Mouse (Mus musculus): ENCODE measurements around the gene Trim60. TPM values are rescaled to one million over a fixed set of nuclear protein-coding genes. Genes with fewer than 3 reads are reported as not detected.
"Not testable (repeated sequence)": the region's sequence is repeated elsewhere in the genome, so short reads cannot be mapped to it uniquely, and the experiment has no call there.

Gene Trim60
- polyA plus RNA-seq, 1 experiment from 2014 or later: not detected

DNA sequence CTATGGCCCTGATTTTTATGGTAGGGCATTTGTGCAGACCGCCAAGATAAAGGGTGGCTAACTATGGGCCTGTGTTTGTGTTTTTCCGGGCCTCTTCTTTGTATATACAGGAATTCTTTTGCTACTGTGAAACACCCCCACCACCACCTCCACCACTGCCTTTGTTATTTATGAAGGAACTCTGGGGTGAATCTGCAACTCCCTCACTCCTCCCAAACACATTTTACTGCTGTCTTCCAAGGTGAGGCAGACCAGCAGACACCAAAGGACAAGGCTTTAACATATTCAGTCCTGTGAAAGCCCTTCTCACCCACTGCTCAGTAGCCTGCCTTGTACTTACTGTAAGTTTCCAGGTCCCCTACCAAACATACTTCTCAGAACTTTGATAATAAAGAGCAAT is 15.8 kb upstream of the Trim60 start:
- peaks cover 46% of the 10 kb centered on the region for H3K4me1 ChIP-seq
- 62% methylated on average over 2 of the region's 2 CpGs for WGBS
- H3K27me3 ChIP-seq (ENCODE audit: poor library complexity, severe bottlenecking): peaks cover 4% of the 10 kb centered on the region; the same call in 1 of the 2 replicates
- no peak for DNase-seq (ENCODE audit: extremely low spot score, low spot score)
- H3K27ac ChIP-seq: peak overlapping the region; percentile 40; the same call in 1 of the 2 replicates
- H3K36me3 ChIP-seq (replicated peaks): no peaks in the 10 kb centered on the region
- H3K9me3 ChIP-seq: no peaks in the 10 kb centered on the region
- H3K4me3 ChIP-seq: no peak overlapping the region

DNA sequence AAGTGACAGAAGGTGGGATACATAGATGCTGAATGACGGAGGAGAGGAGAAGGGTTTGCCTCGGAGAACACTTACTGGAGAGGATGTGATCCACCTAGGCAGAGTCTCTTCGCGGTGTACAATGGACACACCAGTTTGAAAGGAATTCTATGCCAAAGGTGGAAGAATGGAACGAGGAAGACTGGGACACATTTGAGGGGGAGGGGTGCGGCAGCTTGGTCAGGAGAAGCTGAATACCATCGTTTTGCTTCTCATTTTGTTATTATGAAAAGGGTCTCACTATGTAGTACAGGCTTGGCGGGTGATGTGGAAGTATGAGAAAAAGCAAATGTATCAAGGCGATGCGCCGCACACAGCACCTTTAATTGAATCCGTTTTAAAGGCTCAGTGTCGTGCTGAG is 14.7 kb upstream of the Trim60 start:
- DNase-seq (ENCODE audit: extremely low spot score, low spot score): no peak
- 85% methylated on average over 13 of the region's 13 CpGs for WGBS
- no peaks in the 10 kb centered on the region for H3K9me3 ChIP-seq
- H3K36me3 ChIP-seq (replicated peaks): no peaks in the 10 kb centered on the region
- peaks cover 46% of the 10 kb centered on the region for H3K4me1 ChIP-seq
- H3K27me3 ChIP-seq (ENCODE audit: poor library complexity, severe bottlenecking): peaks cover 4% of the 10 kb centered on the region; the same call in 1 of the 2 replicates
- no peak overlapping the region for H3K27ac ChIP-seq
- no peak overlapping the region for H3K4me3 ChIP-seq

DNA sequence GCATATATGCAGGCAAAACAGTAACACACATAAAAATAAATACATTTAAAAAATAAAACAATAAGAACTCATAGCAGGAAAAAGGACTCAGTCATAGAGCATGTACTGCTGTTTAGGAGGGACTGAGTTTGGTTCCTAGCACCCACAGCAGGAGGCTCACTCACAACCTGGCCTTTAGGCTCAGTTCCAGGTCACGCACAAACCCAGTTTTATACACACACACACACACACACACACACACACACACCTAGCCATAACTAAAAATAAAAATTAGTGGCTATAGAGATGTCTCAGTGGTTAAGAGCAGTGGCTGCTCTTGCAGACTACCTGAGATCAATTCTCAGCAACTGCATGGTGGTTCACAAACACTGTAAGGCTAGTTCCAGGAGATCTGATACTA is 13.7 kb upstream of the Trim60 start:
- no peaks in the 10 kb centered on the region for H3K9me3 ChIP-seq
- H3K27ac ChIP-seq: no peak overlapping the region
- 88% methylated on average over 1 of the region's 1 CpGs for whole genome bisulfite sequencing
- H3K27me3 ChIP-seq (ENCODE audit: poor library complexity, severe bottlenecking): peaks cover 4% of the 10 kb centered on the region; the same call in 1 of the 2 replicates
- no peaks in the 10 kb centered on the region for H3K36me3 ChIP-seq (replicated peaks)
- peaks cover 41% of the 10 kb centered on the region for H3K4me1 ChIP-seq
- H3K4me3 ChIP-seq: no peak overlapping the region
- no peak for DNase-seq (ENCODE audit: extremely low spot score, low spot score)

DNA sequence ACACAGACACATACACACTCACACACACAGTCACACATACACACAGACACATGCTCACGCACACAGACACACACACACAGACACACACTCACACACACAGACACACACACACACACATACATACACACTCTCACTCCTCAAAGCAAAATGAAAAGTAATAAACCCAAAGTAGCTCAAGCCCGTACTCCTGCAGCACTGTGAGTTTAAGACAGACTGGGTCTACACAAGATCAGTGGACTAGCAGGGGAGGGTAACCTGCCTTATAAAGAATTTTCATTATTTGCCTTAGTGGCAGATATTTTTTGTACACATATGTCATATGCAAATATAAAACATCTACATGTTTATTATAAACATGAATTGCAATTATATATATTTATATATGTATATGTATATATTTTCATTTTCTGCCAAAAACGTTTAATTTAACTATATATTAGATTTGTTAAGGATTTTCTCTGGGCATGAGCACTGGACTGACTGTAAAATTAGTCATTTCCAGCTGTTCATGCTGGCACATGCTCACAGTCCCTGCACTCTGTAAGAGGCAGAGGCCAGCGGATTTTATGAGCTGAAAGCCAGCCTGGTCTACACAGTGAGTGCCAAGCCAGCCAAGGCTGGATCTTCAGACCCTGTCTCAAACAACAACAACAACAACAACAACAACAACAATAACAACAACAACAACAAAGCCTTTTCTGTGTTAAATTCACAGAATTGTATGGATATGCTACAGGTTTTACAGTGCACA is 12.5 kb upstream of the Trim60 start:
- Histone ChIP-seq H3K36me3 (replicated peaks) (no peaks in the 10 kb centered on the region), H3K27ac (no peak overlapping the region), H3K4me1 (peaks cover 29% of the 10 kb centered on the region), H3K4me3 (no peak overlapping the region), H3K27me3 (ENCODE audit: poor library complexity, severe bottlenecking) (no peaks in the 10 kb centered on the region; the same call in 1 of the 2 replicates), H3K9me3 (no peaks in the 10 kb centered on the region)
- 85% methylated on average over 4 of the region's 4 CpGs for WGBS
- no peak for DNase-seq (ENCODE audit: extremely low spot score, low spot score)

DNA sequence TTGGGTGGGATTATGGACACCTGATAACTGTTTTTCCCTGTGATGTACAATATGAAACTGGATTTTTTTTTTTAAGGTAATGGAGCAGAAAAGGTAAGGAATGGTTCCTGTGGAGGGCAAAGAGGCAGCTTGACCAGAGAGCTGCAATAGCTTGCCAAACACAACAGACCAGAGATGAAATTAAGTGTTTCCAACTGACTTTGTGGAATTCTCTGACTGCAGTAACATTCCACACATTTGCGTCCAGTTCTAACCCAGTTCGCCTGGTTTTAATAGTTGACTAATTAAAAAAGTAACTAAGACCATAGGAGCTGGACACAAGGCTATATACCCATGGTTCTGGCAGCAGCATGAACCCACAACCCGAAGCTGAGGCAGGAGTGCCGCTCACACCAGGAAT is 11.4 kb upstream of the Trim60 start:
- H3K27me3 ChIP-seq (ENCODE audit: poor library complexity, severe bottlenecking): no peaks in the 10 kb centered on the region; the same call in 1 of the 2 replicates
- H3K4me1 ChIP-seq: peaks cover 18% of the 10 kb centered on the region
- H3K4me3 ChIP-seq: no peak overlapping the region
- no peaks in the 10 kb centered on the region for H3K9me3 ChIP-seq
- WGBS: 78% methylated on average over 4 of the region's 4 CpGs
- no peaks in the 10 kb centered on the region for H3K36me3 ChIP-seq (replicated peaks)
- no peak for DNase-seq (ENCODE audit: extremely low spot score, low spot score)
- no peak overlapping the region for H3K27ac ChIP-seq

DNA sequence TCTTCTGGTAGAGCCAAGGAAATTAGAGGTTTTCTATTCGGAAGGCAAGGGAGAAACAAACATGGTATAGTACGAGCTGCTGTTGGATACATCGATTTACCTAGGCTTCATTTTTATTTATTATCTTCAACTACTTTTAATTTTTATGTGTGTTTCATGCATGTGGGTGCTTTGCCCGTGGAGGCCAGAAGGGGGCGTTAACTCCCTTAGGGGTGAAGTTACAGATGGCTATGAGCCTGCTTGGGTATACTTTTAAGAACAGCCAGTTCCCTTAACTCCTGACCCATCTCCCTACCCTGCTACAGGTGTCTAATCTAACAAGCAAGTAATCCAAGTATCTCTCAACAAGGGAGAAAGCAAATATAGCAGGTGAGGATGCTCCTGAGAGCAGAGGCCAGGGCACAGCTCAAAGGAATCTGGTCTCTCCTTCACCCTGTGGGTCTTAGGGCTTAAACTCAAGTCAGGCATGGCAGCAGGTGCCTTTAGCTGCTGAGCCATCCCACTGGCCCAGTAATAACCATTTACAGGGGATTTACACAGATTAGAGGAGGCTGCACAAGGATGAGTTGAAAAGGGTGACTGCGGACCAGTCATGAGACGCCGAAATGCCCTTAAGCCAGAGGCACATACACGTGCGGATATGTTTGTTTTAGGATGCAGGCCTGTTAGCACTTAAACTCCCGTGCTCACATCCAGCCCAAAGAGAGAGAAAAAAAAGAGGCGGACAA is 10.7 kb upstream of the Trim60 start:
- no peaks in the 10 kb centered on the region for H3K27me3 ChIP-seq (ENCODE audit: poor library complexity, severe bottlenecking)
- 77% methylated on average over 12 of the region's 12 CpGs for WGBS
- no peak overlapping the region for H3K27ac ChIP-seq
- peaks cover 11% of the 10 kb centered on the region for H3K4me1 ChIP-seq
- no peak for DNase-seq (ENCODE audit: extremely low spot score, low spot score)
- H3K9me3 ChIP-seq: no peaks in the 10 kb centered on the region
- H3K4me3 ChIP-seq: no peak overlapping the region
- no peaks in the 10 kb centered on the region for H3K36me3 ChIP-seq (replicated peaks)

DNA sequence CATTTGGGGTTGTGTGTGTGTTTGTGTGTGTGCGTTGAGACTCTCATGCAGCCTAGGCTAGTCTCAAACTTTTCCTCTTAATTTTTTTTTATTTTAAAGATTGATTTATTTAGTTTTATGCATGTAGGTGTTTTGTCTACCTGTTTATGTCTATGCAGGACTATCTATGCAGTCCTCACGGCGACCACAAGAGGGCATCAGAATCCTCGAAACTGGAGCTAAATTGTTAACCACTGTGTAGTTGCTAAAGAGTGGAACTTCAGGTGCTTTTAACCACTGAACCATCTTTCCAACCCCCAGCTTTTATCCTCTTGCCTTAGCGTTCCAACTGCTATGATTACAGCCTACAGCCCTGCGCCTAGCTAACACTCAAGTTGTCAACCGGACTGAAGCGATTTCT is 4.1 kb upstream of the Trim60 start:
- Histone ChIP-seq H3K27me3 (ENCODE audit: poor library complexity, severe bottlenecking) (no peaks in the 10 kb centered on the region), H3K4me3 (no peak overlapping the region), H3K4me1 (no peaks in the 10 kb centered on the region), H3K9me3 (peaks cover under 1% of the 10 kb centered on the region; the same call in 1 of the 2 replicates), H3K27ac (no peak overlapping the region), H3K36me3 (replicated peaks) (no peaks in the 10 kb centered on the region)
- 47% methylated on average over 8 of the region's 8 CpGs for WGBS
- peak; percentile 53 for DNase-seq (ENCODE audit: extremely low spot score, low spot score)

DNA sequence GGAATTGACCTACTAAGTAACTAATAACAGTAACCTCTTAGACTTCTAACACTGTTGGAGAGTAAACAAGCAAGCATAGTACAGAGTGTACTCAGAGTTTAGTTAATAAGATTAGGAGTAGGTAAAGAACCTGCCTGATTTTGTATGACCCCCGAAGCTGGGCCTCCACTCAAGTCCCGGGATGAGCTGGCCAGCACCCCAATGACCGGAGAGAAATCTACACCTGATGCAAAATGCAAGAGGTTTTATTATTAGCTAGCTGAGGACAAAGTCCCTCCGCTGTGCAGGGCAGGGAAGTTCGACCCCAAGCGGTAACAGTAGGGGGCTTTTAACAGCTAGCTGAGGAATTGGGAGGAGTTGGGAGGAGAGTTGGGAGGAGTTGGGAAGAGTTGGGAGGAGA is 10.8 kb downstream of the Trim60 start:
- 85% methylated on average over 6 of the region's 6 CpGs for WGBS
- H3K27me3 ChIP-seq (ENCODE audit: poor library complexity, severe bottlenecking); H3K9me3 ChIP-seq; H3K4me1 ChIP-seq; H3K36me3 ChIP-seq (replicated peaks); H3K4me3 ChIP-seq; DNase-seq (ENCODE audit: extremely low spot score, low spot score); H3K27ac ChIP-seq: not testable (repeated sequence)

DNA sequence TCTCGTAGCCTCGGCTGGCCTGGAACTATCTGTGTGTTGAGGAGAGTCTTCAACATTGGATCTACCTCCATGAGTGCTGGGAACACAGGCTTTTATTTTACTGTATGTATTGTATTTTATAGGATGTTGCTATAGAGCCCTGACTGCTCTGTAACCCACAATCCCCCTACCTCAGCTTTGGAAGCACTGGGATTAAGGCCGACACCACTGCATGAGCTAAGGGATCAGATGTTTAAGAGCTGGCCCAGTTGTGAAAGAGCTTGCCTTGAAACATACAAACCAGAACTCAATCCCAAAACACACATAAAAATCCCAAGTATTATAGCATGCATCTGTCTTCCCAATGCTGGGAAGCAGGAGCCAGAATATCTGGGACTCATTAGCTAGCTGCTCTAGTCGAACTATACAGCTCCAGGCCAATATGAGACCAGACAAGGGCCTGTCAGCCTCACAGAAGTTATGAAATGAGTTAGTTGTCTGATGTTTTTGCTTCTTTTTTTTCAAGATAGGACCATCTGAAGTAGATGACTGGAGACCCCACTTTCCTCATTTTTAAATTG is 19.5 kb downstream of the Trim60 start:
- DNase-seq (ENCODE audit: extremely low spot score, low spot score): no peak
- Histone ChIP-seq H3K27ac (no peak overlapping the region), H3K9me3 (no peaks in the 10 kb centered on the region), H3K4me1 (no peaks in the 10 kb centered on the region), H3K4me3 (no peak overlapping the region), H3K36me3 (replicated peaks) (no peaks in the 10 kb centered on the region), H3K27me3 (ENCODE audit: poor library complexity, severe bottlenecking) (no peaks in the 10 kb centered on the region)
- 86% methylated on average over 4 of the region's 4 CpGs for WGBS

DNA sequence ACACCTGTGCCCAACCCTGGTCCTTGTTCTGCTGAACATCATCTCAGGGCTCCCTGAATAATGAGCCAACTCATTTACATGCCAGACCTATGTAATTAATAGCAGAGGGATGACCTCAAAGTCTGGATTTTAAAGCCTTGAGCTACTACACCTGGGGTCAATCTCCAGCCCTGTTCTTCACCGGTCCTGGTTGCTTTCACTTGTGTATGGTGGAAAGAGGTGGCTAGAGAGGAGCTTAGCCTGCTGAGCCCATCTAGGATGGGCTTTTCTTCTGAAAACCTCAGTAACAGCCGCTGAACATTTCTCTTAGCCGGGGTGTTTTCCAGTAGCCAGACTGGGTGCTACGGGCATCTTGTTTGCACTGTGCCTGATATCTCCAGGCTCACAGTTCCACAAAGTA is 30.7 kb downstream of the Trim60 start, which contains the start of gene Trim75:
Gene Trim75, minus strand, starts transcription at position 101 of the 400 bp plus-strand sequence.
- Histone ChIP-seq H3K27me3 (ENCODE audit: poor library complexity, severe bottlenecking) (no peaks in the 10 kb centered on the region), H3K4me3 (no peak within 1 kb of the TSS), H3K27ac (no peak within 1 kb of the TSS), H3K36me3 (replicated peaks) (no peaks in the 10 kb centered on the region), H3K4me1 (peaks cover 5% of the 10 kb centered on the region), H3K9me3 (no peaks in the 10 kb centered on the region)
- 93% methylated on average over 4 of the region's 4 CpGs for WGBS
- DNase-seq (ENCODE audit: extremely low spot score, low spot score): no peak

DNA sequence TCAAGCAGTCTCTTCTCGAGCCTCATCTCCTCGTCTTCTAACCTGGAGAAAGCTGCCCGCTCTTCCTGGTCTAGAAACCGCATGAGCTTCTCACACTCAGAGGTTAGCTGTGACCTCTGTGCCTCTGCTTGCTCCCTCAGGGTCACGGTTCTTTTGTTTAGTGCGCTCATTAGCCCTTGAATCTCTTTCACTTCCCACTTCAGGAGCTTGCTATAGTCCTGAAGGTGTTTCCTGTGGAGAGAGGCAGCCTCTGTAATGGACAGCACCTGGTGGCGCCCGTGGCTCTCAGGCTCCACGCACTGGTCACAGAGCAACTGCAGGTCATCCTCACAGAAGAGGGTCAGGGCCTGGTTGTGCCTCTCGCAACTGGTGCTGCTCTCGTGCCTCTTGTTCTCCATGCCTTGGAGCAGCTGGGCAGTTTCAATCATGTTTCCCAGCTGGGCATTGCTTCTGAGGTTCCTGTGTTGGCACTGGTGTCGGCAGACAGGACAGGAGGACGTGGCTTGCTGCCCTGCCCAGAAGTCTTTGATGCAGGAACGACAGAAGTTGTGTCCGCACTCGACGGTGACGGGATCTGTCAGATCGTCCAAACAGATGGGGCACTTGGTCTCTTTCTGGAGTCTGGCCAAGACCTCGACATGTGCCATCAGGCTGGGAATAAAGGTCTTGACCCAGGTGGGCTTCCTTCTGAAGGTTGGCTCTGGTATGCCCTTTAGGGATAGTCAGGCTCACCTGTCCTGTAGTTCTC is 35.1 kb downstream of the Trim60 start:
- Histone ChIP-seq H3K4me3 (no peak overlapping the region), H3K9me3 (no peaks in the 10 kb centered on the region), H3K27ac (0 out of 2 replicates have a peak overlapping the region, but pooled peaks have one; percentile 5), H3K27me3 (ENCODE audit: poor library complexity, severe bottlenecking) (no peaks in the 10 kb centered on the region), H3K36me3 (replicated peaks) (no peaks in the 10 kb centered on the region), H3K4me1 (peaks cover 5% of the 10 kb centered on the region)
- WGBS: 82% methylated on average over 20 of the region's 20 CpGs
- DNase-seq (ENCODE audit: extremely low spot score, low spot score): no peak

DNA sequence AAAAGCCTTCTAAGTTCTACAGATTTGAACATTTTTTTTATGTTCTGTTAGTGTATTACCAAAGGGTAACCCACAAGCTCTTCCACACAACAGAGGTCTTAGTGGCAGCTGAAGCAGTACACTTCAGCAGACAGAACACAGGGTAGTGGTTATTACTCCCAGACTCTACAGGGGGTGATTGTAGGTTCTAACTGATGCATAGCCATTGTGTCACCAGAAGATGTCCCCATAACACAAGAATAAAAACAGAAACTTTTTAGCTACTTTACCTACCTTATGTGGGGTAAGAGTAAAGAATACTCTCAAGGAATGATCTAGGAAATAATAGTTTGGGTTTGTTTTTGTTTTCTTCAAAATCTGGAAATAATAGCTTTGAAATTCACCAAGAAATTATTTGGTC is 55.5 kb downstream of the Trim60 start:
- DNase-seq (ENCODE audit: extremely low spot score, low spot score): no peak
- H3K4me3 ChIP-seq: no peak overlapping the region
- no peak overlapping the region for H3K27ac ChIP-seq

More for the DNA sequence above, 55.5 kb downstream of the Trim60 start:
- H3K27me3 ChIP-seq (ENCODE audit: poor library complexity, severe bottlenecking): no peaks in the 10 kb centered on the region
- no peaks in the 10 kb centered on the region for H3K4me1 ChIP-seq
- H3K9me3 ChIP-seq: no peaks in the 10 kb centered on the region
- peaks cover 21% of the 10 kb centered on the region for H3K36me3 ChIP-seq (replicated peaks)

All from forebrain, embryonic 10.5 days (tissue).